Mouse (Mus musculus) 416B (cell line): Measurements from ENCODE around the gene Tmub2.

Source experiments
- DNase-seq: peaks from one replicate; pipeline ENCODE4 v3.0.0; 2011; ENCODE audit warnings: low read depth

Tmub2 gene

DNA sequence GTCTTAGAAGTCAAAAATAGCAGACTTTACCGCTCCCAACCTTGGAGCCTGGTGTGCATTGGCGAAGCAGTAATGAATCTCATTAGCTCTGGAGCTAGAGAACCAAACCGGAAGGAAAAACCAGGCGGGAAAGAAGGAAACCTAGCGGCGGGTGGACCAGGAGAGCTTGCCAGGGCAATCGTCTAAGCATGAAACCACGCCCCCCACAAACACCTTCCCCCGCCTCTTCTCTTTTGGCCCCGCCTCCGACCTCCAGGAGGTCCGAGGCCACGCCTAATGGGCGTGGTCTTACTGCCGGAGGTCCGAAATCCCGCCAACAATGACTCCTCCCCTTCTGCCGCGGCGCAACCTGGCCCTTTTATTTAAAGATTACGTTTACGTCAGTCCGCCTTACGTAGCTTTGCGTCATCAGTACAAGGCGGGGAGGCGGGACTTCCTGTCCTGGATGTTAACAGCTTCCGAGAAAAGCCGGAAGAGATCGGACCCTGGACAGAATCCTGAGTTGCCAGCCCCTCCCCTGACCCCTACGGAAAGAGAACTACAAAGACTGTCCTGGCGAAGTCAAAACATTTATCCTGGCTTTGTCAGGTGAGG is at the start of gene Tmub2:
Tmub2 (plus strand) TSS at position 431 of the 594 bp plus-strand sequence.
- peak; percentile 100 for DNase-seq

DNA sequence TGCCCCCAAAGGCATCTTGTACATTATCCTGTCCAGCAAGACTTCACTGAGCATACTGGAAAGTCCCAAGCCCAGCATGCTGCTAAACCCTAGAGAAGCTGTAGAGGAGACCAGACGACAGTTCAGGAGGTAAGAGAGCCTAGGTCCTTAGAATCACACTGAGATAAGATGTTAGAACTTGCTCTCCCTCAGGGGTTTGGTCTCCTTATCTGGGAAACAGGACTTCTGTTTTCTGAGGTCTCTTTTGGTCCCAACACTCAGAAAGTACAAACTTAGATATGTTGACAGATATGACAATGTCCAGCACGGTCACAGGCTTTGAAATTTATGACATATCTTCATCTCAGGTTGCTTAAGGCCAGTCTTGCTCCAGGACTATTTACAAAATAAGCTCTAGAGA is 48.7 kb upstream of the Tmub2 start:
- no peak for DNase-seq

DNA sequence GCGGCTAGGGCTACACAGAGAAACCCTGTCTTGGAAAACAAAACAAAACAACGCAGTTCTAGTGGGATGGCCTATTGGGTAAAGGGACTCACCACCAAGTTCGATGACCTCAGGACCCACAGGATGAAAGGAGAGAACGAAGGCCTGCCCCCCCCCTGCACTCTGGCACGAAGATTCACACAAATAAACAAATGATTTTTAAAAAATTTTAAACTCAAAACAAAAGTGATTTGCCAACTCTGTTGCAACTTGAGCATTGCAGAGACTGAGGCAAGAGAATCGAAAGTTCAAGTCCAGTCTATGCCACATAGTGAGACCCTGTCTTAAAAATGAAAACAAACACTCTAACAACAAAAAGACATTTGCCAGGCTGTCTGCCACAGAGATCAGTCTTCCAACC is 44.1 kb upstream of the Tmub2 start:
- no peak for DNase-seq

DNA sequence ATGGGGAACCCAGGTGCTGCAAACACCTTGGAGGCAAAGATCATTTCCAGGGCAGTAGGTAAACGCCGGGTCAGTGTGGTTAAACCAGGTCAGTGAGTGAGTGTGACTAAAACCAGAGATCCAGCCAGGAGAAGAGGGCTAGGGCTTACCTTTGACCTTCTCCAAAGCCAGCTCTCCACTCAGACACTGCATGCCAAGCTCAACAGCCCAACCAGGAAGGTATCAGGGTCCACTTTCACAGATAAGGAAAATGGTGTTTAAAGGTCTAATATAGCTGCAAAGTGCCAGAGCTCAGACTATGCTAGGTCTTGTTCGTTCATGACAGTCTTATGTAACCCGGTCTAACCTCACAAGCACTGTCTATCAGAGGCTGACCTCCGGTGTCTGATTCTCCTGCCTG is 43.5 kb upstream of the Tmub2 start:
- no peak for DNase-seq

DNA sequence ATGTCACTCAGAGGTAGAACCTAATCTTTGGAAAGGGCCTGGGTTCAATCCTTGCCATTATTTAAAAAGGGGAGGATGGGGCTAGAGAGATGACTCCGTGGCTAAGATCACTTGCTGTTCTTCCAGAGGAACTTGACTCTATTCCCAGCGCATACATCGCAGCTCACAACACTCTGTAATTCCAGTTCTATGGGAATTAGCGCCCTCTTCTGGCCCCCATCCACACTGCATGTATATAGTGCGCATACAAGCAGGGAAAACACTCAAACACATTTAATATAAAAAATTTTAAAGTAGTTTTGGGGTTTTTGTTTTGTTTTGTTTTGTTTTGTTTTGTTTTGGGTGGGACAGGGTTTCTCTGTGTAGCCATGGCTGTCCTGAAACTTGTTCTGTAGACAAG is 42.9 kb upstream of the Tmub2 start:
- DNase-seq, result no peak

DNA sequence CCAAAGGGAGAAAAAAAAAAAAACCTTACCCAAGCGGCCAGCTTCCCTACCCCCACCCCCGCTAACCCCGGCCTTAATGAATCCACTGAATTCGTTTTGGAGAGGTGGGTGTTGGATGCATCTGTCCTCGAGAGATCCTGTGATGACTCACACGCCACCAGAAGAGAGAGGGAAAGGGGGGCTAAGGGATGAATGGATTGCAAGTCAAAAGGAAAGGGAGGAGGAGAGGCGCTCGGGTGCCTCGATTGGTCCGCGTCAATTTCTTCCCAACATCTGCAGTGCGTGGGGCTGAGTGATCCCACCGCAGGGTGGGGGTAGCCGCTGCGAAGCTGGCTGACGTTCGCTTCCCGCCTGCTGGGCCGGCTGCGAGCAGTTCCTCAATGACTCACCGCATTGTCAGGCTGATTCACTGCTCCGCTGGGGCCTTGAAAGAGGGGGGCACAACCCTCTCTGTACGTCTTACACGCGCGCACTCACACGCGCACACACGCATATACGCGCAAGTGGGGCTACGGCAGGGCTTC is 39.7 kb upstream of the Tmub2 start:
- DNase-seq, result peak; percentile 95

DNA sequence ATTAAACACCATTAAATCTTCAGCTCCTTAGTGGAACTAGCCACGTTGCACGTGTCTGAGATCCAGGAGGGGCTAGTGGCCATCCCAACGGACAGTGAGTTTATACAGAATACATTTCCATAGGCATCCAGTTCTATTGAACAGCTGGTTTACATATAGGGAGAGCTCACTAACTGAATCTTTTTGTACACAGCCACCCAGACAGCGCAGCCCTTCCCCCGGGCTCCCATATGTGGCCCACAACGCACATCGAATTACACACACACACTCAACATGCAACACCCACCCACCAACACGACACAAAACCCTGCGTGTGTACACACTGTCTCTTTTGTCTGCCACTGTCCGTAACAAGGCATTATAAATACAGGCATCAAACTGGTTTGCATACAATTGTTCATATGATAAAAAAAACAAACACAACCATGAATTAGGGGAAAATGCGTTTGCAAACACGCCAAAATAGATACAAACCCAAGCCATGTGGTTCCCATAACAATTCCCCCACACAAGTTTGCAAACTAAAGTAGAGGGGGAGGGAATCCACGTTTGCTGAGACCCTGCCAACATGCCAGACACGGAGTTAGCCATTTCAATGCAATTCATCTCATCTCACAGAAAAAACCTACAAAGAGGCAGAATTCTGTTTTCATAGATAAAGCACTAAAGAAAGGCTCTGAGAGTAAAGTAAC is 39.0 kb upstream of the Tmub2 start:
- DNase-seq, result no peak

DNA sequence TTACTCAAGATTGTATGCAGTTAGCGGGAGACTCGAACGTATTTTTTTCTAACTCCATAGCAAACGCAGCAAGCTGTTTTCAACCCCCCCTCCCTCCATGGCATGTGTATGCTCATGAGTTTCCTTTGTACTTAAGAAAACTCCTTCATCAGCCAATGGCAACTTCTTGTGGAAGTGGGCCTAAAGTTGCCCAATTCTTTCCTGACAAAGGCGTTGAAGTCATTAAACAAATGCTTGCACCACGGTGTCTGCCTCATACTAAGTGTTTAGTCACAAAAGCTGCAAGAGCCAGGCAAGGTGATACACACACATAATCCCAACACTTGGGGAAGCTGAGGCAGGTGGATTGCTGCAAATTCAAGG is 38.5 kb upstream of the Tmub2 start:
- DNase-seq, result peak; percentile 91

DNA sequence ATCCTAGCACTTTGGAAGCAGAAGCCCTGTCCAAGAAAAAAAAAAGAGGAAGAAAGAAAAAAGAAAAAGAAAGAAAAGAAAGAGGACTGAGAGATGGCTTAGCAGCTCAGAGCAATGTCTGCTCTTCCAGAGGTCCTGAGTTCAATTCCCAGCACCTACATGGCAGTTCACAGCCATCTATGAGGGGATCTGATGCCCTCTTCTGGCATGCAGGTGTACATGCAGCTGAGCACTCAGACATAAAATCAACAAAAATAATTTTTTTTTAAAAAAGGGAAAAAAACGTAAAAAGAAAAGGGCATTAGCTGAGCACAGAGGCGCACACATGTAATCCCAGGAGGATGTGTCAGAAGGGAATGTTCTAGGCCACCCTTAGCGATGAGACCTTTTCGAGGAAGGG is 37.9 kb upstream of the Tmub2 start:
- DNase-seq, result peak; percentile 50

DNA sequence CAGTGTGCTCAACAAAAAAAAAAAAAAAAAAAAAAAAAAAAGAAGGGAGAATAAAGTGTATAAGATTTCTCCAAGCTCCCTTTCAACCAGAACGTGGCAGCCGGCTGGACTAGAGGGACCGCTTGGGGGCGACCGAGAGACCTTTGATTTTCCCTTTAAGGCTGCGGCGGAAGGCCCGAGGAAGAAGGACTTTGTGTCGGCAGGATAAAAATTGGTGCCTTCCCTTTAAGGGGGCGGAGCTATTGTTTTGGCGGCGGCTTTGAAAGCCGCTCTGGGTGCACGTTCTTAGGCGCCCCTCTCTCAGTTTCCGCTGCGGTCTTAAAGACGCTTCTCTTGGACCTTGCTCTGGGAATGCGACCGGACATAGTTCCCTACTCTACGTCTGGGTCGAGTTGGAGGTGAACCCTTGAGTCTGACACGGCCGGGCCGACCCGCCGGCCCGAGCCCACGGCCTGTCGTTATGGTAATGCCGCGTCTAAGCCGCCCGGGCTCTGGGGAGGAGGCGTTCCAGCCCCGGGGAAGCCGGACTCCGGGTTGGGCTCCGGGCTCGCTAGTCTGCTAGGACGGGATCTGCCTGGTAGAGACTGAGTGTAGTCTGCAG is 36.0 kb upstream of the Tmub2 start, which contains the start of gene BC030867:
BC030867 (plus strand) TSS at position 253 of the 601 bp plus-strand sequence.
- DNase-seq, result peak; percentile 97

DNA sequence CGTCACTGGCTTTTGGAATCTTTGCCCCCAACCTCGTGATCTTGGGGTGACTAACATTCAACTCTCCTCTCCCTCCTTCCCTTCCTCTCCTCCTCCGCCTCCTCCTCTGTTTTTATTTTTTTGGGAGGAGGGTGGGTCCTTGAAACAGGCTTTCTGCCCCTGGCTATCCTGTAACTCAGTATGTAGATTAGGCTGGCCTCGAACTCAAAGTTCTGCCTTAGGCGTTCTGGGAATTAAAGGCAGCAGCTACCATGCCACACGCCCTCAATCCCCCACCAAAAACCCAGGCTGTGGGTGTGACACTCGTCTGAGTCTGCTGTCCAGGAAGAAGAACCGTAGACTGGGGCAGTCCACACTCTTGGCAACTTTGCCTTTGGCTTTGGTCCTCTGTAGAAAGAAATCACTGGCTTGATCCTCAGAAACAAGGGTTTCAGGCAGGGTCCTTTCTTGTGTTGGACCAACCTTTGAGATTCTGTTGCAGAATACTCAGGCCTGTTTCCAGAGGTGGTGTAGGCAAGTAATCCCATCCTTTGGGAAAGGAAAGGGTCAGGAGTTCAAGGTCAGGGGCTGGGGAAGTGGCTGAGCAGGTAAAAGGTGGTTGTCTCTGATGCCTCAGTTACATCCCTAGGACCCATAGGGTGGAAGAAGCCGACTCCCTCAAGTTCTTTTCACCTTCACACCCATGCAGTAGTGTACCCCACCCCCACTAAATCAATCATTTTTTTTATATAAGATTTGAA is 35.2 kb upstream of the Tmub2 start:
- peak; percentile 38 for DNase-seq

DNA sequence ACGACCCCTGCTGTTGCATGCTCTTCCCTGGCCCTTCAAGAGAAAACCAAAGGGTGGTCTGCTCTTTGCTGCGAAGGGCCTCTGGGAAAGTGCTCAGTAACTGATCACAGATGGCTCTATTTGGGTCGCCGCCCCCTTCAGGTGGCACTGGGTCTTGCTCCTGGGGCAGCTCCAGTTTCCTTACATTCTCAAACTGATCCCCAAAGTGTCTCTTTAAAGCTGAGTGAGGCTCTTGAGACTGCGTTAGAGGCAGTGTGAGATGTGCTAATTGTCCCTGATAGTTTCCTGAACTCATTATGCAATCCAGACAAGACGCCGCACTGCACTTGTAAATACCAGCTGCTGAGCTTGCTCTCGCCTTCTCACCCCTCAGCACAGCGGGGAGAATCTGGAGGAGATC is 27.2 kb upstream of the Tmub2 start:
- DNase-seq, result peak; percentile 17

DNA sequence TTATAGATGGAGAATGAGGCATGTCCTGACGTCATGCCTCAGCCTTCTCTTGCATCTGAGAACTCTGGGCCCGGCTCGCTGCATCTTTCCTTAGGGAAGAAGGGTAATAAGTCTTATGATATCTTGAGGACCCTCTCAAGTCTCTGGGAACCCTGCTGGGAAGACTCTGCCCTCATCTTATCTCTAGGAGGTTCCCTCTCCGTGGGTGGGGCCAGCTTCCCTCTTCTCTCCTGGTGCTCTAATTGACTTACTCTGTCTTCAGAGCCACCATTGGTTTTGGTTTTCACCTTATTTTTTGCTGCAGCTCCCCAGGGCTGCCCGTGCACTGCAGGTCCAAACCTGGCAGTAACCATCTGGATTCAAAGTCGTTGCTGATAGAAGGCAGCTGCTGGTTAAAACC is 26.6 kb upstream of the Tmub2 start:
- no peak for DNase-seq

DNA sequence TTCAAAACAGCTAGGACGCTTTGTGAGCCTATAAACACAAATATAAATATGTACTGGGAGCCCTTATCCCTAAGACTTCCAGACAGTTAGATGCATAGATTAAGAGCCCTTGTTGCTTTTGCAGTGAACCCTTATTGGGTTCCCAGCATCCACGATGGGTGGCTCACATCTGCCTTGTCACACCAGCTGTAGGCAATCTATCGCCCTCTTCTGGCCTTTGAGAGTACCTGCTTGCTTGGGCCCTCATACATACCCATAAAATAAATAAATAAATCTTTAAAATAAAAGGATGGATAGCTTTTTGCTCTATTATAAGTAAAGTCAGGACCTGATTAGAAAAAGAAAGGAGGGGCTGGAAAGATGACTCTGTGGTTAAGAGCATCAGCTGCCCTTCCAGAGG is 26.2 kb upstream of the Tmub2 start:
- DNase-seq, result peak; percentile 49

DNA sequence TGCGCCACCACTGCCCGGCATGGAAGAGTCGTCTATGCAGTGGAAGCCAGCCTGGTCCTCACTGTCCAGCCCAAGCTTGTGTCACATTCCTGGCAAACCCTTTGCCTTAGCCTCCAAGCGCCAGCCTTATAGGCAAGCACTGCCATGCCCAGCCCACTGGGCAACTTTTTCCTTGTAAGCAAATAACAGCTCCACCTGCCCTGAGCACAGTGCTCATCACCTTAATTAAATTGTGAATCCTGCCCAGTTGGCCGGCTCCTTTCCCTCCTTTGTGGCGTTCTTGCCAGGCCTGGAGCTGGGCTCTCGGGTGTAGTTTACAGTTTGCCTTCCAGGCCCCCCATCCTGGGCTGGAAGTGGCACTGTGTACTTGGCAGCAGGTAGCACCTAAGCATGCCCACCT is 21.5 kb upstream of the Tmub2 start:
- DNase-seq, result no peak

DNA sequence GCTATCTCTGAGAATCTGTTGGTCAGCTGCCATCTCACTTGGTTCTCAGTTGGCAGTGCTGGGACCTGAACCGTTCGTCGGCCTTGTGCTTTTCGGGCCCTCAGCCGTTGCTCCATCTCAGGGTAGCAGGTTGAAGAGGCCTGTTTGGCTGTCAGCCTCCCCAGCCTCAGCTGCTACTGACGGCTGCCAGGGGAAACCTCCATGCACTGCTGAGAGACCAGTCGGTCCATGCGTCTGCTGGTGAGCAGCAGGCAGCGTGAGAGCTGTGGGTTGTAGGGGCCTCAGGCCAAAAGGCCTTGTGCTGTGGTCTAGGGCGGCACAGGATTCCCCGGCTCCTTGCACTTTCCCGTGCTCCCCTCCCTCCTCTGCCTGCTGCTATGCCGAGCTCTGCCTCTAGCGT is 18.9 kb upstream of the Tmub2 start:
- DNase-seq, result no peak

DNA sequence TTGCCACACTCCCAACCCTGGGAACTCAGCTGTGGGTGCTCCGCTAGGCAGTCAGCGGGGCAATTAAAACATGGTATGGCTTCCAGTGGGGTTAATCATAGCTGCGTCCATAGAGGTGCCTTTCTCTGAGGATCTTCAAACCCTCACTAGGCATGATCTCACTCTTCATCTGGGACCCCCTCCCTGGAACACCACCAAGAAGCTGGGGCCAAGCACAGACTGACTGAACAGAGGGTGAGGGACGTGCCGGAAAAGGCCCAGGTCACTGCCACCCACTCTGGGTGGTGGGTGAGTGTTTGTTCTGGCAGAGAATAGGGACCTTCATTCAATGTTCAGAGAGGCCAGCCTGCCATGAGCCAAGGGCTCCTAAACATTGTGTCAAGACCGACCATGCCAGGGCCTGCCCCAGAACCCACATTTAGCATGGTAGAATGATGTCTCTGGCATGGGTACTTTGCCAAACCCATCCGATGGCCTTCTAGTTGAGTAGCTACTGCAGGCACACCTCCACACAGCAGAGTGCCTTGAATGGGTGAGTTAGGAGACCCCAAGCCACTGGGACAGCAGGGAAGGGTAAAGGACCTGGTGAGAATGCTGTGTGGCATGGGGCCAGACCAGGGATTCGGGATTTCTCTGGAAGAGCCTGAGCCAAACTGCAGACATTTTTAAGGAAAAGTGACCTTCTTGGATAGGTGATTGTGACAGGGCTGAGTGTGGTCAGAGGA is 17.9 kb upstream of the Tmub2 start:
- no peak for DNase-seq

DNA sequence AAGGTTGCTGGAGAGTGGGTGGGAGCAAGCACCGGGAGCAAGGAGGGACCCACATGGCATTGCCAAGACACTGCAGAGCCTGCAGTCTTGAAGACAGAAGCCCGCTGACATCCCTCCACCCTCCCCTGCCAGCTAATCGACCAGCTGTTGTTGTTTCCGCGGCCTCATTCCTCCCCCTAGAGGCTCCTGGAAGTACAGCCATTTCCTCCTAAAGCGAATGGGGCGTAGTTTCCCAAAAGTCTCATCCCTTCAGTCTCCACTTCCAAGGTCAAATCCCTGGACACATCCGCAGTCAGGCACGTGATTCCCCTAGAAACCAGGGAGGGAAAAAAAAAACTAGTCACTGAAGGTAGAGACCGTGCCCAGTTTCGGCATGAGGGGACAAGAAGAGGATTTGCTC is 17.3 kb upstream of the Tmub2 start:
- peak; percentile 78 for DNase-seq

DNA sequence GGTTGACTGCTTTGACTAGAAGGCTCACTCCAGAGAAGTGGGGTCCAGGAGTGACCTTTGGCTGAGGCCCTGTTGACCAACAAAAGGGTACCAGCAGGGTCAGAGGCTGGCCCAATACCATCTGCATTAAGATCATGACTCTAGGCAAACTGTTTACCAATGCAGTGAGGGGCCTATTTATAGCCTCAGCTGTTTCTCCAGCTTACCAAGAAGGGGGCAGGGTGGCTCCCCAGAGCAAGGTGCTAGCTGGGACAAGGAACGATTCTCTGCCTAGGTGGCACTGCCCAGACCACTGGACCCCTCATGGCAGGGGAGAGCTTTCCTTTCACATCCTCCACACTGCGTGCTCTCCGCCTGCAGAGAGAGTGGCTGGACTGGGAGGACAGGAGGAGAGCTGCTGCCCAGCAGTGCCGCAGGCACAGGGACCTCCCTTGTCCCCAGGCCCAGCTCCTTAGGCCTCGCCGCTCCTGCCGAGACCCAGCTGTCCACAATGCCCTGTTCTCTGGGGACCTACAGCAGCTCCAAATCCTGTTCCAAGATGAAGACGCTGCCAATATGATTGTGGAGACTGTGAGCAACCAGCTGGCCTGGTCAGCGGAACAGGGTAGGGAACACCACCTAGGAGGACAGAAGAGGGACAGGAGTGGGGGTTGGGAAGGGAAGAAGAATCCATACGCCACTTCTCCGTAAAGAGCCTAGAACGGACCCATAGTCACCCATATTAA is 16.0 kb upstream of the Tmub2 start, which contains the start of gene Asb16:
Asb16 (plus strand) TSS at position 224 of the 725 bp plus-strand sequence.
- DNase-seq, result no peak

DNA sequence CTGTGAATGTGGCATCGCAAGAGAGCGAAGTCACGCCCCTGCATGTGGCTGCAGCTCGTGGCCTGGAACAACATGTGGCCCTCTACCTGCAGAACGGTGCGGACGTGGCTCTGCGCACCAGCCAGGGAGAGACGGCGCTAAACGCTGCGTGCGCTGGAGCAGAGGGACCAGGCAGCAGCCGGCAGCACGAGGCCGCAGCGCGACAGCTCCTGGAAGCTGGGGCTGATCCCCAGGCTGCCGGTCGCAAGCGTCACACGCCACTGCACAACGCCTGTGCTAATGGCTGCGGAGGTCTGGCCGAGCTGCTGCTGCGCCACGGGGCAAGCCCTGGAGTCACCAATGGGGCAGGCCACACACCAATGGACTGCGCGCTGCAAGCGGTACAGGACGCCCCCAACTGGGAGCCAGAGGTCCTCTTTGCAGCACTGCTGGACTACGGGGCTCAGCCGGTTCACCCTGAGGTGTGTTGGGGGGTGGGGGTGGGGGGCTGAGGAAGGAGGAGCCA is 8.3 kb upstream of the Tmub2 start:
- no peak for DNase-seq

DNA sequence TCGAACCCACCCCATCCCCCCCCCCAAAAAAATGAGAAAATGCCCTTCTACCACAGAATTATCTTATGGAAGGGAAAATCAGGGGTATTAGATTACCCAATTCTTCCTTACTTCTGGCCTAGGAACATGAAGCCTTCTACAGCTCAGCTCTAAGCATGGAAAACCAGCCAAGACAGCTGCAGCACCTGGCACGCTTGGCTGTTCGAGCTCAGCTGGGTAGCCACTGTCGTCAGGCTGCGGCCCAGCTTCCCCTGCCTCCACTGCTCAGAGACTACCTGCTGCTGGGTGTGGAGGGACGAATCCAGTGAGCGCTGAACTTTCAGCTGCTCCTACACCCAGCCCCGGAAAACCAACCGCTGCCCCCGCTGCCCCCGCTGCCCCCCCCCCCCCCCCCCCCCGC is 7.0 kb upstream of the Tmub2 start:
- no peak for DNase-seq
